Mouse (Mus musculus) gastrocnemius, adult 18-20 months (tissue): ENCODE data around the gene Olfr1204. TPM values are rescaled to one million over a fixed set of nuclear protein-coding genes. Genes with fewer than 3 reads are reported as not detected.

Source experiments
- DNase-seq: peaks from one replicate; pipeline ENCODE4 v3.0.0; 2021; ENCODE audit warnings: low spot score
- long read RNA-seq, 2 experiments: library from polyadenylated mRNA; stranded (forward); transcript quantifications; one replicate each; pipeline ENCODE4 v2.0.0; 2021
- total RNA-seq, 2 experiments: library from RNA; stranded (reverse); gene quantifications; 2 replicates each; pipeline ENCODE4 v1.2.3; 2021

Olfr1204 gene
- not detected for total RNA-seq
- long read RNA-seq, experiment 1 = 0 reads
- long read RNA-seq, experiment 2 = 0 reads

GRCm38 (mm10) chr2:88848992-88849391 lies at the start of gene Olfr1204:
Gene Olfr1204, plus strand, starts transcription at chr2:88849292.
- no peak for DNase-seq

- no peak for DNase-seq
These were observed 34.9 kb upstream of the Olfr1204 start, which contains the start of gene Olfr1202 for GRCm38 (mm10) chr2:88814196-88814595. Gene Olfr1202, plus strand, starts transcription at chr2:88814496.

GRCm38 (mm10) chr2:88829437-88829836 lies 19.7 kb upstream of the Olfr1204 start, which contains the start of gene Olfr1205:
Gene Olfr1205, plus strand, starts transcription at chr2:88829737.
- DNase-seq = no peak

DNA sequence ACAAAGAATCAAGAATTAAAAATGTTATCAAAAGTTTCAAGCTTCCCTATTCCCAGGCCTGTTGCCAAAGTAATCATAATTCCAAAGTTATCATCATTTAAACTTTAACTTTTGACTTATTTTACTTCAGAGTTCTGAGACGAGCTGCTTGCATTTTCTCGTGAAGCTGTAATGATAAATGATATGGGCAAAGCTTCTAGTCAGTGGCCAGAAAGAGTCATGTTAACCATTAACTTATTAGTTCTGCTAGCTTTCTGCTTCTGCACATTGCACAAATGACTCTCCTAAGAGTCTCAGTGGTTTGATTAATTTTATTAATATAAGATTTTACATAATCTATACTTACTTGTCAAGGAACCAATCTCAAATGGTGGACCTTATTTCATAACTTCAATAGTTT lies 10.6 kb upstream of the Olfr1204 start:
- DNase-seq = no peak

DNA sequence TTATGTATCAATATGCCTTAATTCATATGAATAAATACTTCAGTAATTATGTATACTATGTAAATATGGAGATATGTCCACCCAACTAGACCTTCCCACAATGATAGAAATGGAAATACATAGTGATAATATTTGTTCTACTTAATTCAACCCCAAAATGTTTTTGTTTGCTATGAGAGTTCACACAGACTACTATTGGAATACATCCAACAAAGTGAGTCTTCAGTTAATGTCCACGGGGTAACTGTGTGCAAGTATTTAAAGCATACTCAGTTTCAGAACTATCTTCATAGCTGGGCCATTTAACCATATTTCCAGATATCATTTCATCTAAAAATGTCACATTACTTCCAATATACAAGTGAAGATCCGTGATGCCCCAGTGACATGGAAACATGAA lies 13.8 kb downstream of the Olfr1204 start, which contains the start of gene Olfr1206:
Gene Olfr1206 (plus strand): TSS at position 301 of the 400 bp plus-strand sequence.
- no peak for DNase-seq

GRCm38 (mm10) chr2:88902211-88902610 lies 53.1 kb downstream of the Olfr1204 start, which contains the start of gene Olfr1208:
Gene Olfr1208, minus strand, starts transcription at chr2:88902311.
- DNase-seq = no peak

Other genes starting within 250 kb of the Olfr1204 start
- under 1 TPM in 1 of 2 experiments, not detected in 1; 0.05 TPM for gene Olfr1191-ps1, start 208.8 kb upstream of the Olfr1204 start, total RNA-seq
- gene Olfr1192-ps1, start 200.8 kb upstream of the Olfr1204 start, total RNA-seq = not detected
- not detected for gene Olfr1193, start 173.7 kb upstream of the Olfr1204 start, total RNA-seq
- gene Olfr1195, start 160.1 kb upstream of the Olfr1204 start, total RNA-seq = not detected
- not detected for gene Olfr1196, start 144.7 kb upstream of the Olfr1204 start, total RNA-seq
- not detected for gene Olfr1197, start 116.9 kb upstream of the Olfr1204 start, total RNA-seq
- not detected for gene Olfr1198, start 97.9 kb upstream of the Olfr1204 start, total RNA-seq
- gene Olfr1199, start 88.8 kb upstream of the Olfr1204 start, total RNA-seq = not detected
- gene Olfr1200, start 78.8 kb upstream of the Olfr1204 start, total RNA-seq = not detected
- gene Olfr1201, start 56.3 kb upstream of the Olfr1204 start, total RNA-seq = not detected
- gene Olfr1202, start 34.8 kb upstream of the Olfr1204 start, total RNA-seq = not detected
- not detected for gene Olfr1205, start 19.6 kb upstream of the Olfr1204 start, total RNA-seq
- gene Olfr1206, start 13.9 kb downstream of the Olfr1204 start, total RNA-seq = not detected
- not detected for gene Olfr1208, start 53.0 kb downstream of the Olfr1204 start, total RNA-seq
- gene Olfr1209, start 65.9 kb downstream of the Olfr1204 start, total RNA-seq = not detected
- gene Olfr1211, start 88.8 kb downstream of the Olfr1204 start, total RNA-seq = not detected
- gene Olfr1212, start 104.7 kb downstream of the Olfr1204 start, total RNA-seq = not detected
- gene Gm13762, start 131.0 kb downstream of the Olfr1204 start, total RNA-seq = not detected
- gene Olfr1214, start 143.4 kb downstream of the Olfr1204 start, total RNA-seq = not detected
- gene Olfr1215, start 157.7 kb downstream of the Olfr1204 start, total RNA-seq = not detected
- not detected for gene Olfr1216, start 169.0 kb downstream of the Olfr1204 start, total RNA-seq
- not detected for gene Olfr1217, start 182.8 kb downstream of the Olfr1204 start, total RNA-seq
- not detected for gene Olfr1218, start 211.9 kb downstream of the Olfr1204 start, total RNA-seq
- gene Olfr1219, start 234.2 kb downstream of the Olfr1204 start, total RNA-seq = not detected